Mouse (Mus musculus) myocyte (in vitro differentiated cells): ENCODE data around the gene Ehd3. TPM values are rescaled to one million over a fixed set of nuclear protein-coding genes. Genes with fewer than 3 reads are reported as not detected.

Experiments
- H3K27me3 ChIP-seq: one replicate; pipeline ENCODE4 v1.6.1; 2011; ENCODE audit not compliant: control insufficient read depth, insufficient read depth, insufficient read length
- H3K36me3 ChIP-seq: one replicate; pipeline ENCODE4 v1.6.1; 2011; ENCODE audit not compliant: control insufficient read depth, insufficient read depth
- H3K4me2 ChIP-seq: one replicate; pipeline ENCODE4 v1.6.1; 2011; ENCODE audit warnings: low read depth, control low read depth
- H3K4me3 ChIP-seq: one replicate; pipeline ENCODE4 v1.5.1; 2011; ENCODE audit warnings: mild to moderate bottlenecking, control low read depth, moderate library complexity
- H3K79me2 ChIP-seq: one replicate; pipeline ENCODE4 v1.6.1; 2011; ENCODE audit not compliant: control insufficient read depth, insufficient read depth
- H3ac ChIP-seq: one replicate; pipeline ENCODE4 v1.6.1; 2011; ENCODE audit not compliant: control insufficient read depth, insufficient read length
- CEBPB ChIP-seq: IDR thresholded peaks from 2 replicates; pipeline ENCODE4 v1.6.1; 2011; ENCODE audit warnings: mild to moderate bottlenecking, moderate library complexity; ENCODE audit not compliant: poor library complexity, insufficient read depth, severe bottlenecking
- E2F4 ChIP-seq: IDR thresholded peaks from one replicate; pipeline ENCODE4 v1.6.1; 2011; ENCODE audit warnings: mild to moderate bottlenecking, control low read depth, moderate library complexity; ENCODE audit not compliant: insufficient read depth
- MAX ChIP-seq: IDR thresholded peaks from one replicate; pipeline ENCODE4 v1.6.1; 2011; ENCODE audit warnings: low read depth, mild to moderate bottlenecking, control low read depth
- MYOD1 ChIP-seq, 3 experiments: IDR thresholded peaks; one replicate each; pipeline ENCODE4 v1.6.1; 2011; ENCODE audit warnings: control low read depth in 2 of 3, low read depth in 2 of 3, mild to moderate bottlenecking in 2 of 3, moderate library complexity in 1 of 3; ENCODE audit not compliant: insufficient read length in 2 of 3, control insufficient read depth in 1 of 3
- MYOG ChIP-seq, 3 experiments: IDR thresholded peaks; one replicate each; pipeline ENCODE4 v1.6.1; 2011; ENCODE audit warnings: control low read depth in 2 of 3, low read depth in 2 of 3, mild to moderate bottlenecking in 2 of 3; ENCODE audit not compliant: insufficient read length in 2 of 3, control insufficient read depth in 1 of 3, insufficient read depth in 1 of 3
- POLR2A ChIP-seq: IDR thresholded peaks from one replicate; pipeline ENCODE4 v1.6.1; 2011; ENCODE audit warnings: low read depth, mild to moderate bottlenecking, control low read depth, moderate library complexity; ENCODE audit not compliant: insufficient read length
- POLR2AphosphoS2 ChIP-seq: IDR thresholded peaks from one replicate; pipeline ENCODE4 v1.6.1; 2011; ENCODE audit warnings: low read depth, control low read depth; ENCODE audit not compliant: insufficient read length
- REST ChIP-seq: IDR thresholded peaks from one replicate; pipeline ENCODE4 v1.6.1; 2011; ENCODE audit warnings: mild to moderate bottlenecking, control low read depth, moderate library complexity; ENCODE audit not compliant: insufficient read depth, insufficient read length
- SRF ChIP-seq: IDR thresholded peaks from one replicate; pipeline ENCODE4 v1.6.1; 2011; ENCODE audit warnings: low read depth; ENCODE audit not compliant: control insufficient read depth, insufficient read length
- TCF12 ChIP-seq: IDR thresholded peaks from one replicate; pipeline ENCODE4 v1.6.1; 2011; ENCODE audit warnings: mild to moderate bottlenecking, control low read depth; ENCODE audit not compliant: poor library complexity, insufficient read depth, severe bottlenecking
- TCF3 ChIP-seq: IDR thresholded peaks from one replicate; pipeline ENCODE4 v1.6.1; 2011; ENCODE audit warnings: low read depth, control low read depth; ENCODE audit not compliant: insufficient read length
- USF1 ChIP-seq: IDR thresholded peaks from one replicate; pipeline ENCODE4 v1.6.1; 2011; ENCODE audit warnings: low read depth, mild to moderate bottlenecking, control low read depth, moderate library complexity
- polyA plus RNA-seq: library from polyadenylated mRNA; unstranded; fragments of >200 nt; fragmentation: generic; extraction: Trizol; gene quantifications from one replicate; pipeline ENCODE4 v1.2.1, GENCODE M21; 2012; ENCODE audit warnings: missing spikeins

Ehd3 gene
- polyA plus RNA-seq, 1 experiment: 2.9 TPM

DNA sequence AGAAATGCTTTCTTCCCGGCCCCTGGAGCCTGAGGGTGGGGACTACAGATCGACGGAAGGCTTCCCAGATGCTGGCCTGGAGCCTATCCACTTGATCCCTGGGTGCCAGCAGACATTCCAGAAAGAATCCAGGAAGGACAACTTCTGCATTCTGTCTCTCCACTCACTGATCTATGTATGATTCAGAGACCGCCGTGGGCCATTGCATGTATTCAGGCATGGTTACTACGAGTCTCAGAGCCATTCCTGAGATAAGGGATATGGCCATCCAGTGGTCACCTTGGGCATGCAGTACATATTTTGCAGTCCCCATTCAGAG is 20.0 kb downstream of the Ehd3 start:
- no peaks in the 10 kb centered on the region for H3K36me3 ChIP-seq
- H3K27me3 ChIP-seq: no peaks in the 10 kb centered on the region
- no peak overlapping the region for H3K4me2 ChIP-seq
- TF ChIP-seq POLR2A (no peak), SRF (no peak), TCF3 (no peak), MYOD1 (IDR thresholded peaks at IDR 0.05; ENCODE audit: control insufficient read depth in 1 of 3, insufficient read length in 2 of 3, low read depth in 2 of 3) (no peak), POLR2AphosphoS2 (no peak), REST (no peak), CEBPB (no peak)
- no peak overlapping the region for H3ac ChIP-seq
- H3K4me3 ChIP-seq: no peak overlapping the region
- H3K79me2 ChIP-seq: no peaks in the 10 kb centered on the region

DNA sequence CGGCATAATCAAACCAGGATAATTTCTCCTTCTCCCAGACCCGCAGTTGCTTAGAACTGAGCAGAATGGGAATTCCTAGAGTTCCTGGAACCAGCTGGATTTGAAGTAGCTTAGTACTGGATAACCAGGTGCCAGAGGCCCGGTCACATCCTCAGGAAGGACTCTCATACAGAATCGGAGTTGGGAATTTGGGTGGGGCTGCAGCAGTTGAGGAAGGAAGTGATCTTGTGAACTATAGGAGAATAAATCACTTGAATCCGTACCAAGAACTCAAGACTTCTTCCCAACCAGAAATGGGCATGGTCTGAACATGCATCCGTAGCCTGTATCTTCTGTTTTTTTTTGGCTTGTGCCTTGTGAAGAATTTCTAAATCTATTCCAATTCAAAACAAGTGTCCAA is 22.2 kb downstream of the Ehd3 start:
- H3K79me2 ChIP-seq: no peaks in the 10 kb centered on the region
- H3K4me3 ChIP-seq: no peak overlapping the region
- H3K36me3 ChIP-seq: no peaks in the 10 kb centered on the region
- no peak overlapping the region for H3K4me2 ChIP-seq
- H3ac ChIP-seq: no peak overlapping the region
- H3K27me3 ChIP-seq: no peaks in the 10 kb centered on the region
- TF ChIP-seq USF1: no peak
- TF ChIP-seq TCF12: no peak
- no peak for TF ChIP-seq MAX
- no peak for TF ChIP-seq REST
- TF ChIP-seq POLR2AphosphoS2: no peak
- TF ChIP-seq MYOG (IDR thresholded peaks at IDR 0.05; ENCODE audit: control insufficient read depth in 1 of 3, insufficient read depth in 1 of 3, insufficient read length in 2 of 3, low read depth in 2 of 3): no peak

DNA sequence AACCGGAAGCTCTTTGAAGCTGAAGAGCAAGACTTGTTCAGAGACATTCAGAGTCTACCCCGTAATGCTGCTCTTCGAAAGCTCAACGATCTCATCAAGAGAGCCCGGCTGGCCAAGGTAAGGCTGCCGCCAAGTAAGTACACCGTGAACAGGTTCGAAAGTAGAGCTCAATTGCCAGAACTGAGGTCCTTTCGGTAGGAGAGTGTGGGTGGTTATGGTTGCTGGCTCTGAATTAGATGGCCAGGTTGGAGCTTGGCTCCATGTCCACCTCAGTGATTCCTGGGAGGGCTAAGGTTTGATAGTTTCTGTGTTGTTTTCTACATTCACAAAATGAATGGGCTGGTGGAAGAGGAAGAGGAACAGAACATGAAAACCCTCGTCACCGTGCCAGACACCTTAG is 23.5 kb downstream of the Ehd3 start:
- Histone ChIP-seq H3K27me3 (no peaks in the 10 kb centered on the region), H3K79me2 (no peaks in the 10 kb centered on the region), H3K36me3 (no peaks in the 10 kb centered on the region), H3ac (no peak overlapping the region), H3K4me2 (no peak overlapping the region), H3K4me3 (no peak overlapping the region)
- TF ChIP-seq E2F4 (no peak), USF1 (no peak), MAX (no peak), POLR2A (no peak), POLR2AphosphoS2 (no peak)

DNA sequence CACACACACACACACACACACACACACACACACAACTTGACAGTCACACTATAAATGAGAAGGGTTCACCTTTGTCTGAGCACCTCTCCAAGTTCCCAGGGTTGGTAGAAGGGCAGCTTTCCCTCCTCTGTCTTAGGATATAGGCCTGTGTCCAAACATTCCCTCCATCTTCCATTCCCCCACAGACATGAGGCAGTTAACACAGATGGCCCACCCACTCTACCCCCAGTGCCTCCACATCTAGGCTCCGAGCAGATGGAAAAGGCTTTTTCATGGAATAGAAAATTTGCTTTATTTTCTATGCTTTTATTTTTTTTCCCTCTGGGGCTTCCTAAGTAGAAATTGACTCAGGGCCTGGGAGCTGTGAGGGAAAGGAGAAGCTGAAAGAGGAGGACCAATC is 26.6 kb downstream of the Ehd3 start:
- no peaks in the 10 kb centered on the region for H3K36me3 ChIP-seq
- H3K4me3 ChIP-seq: no peak overlapping the region
- no peak overlapping the region for H3ac ChIP-seq
- H3K27me3 ChIP-seq: no peaks in the 10 kb centered on the region
- TF ChIP-seq POLR2AphosphoS2: no peak
- no peak for TF ChIP-seq REST
- TF ChIP-seq TCF3: no peak
- TF ChIP-seq MAX: no peak
- TF ChIP-seq MYOD1 (IDR thresholded peaks at IDR 0.05; ENCODE audit: control insufficient read depth in 1 of 3, insufficient read length in 2 of 3, low read depth in 2 of 3): no peak
- no peak for TF ChIP-seq CEBPB
- no peak for TF ChIP-seq SRF
- no peak for TF ChIP-seq POLR2A
- no peak for TF ChIP-seq TCF12
- TF ChIP-seq USF1: no peak
- no peak for TF ChIP-seq E2F4
- no peak for TF ChIP-seq MYOG (IDR thresholded peaks at IDR 0.05; ENCODE audit: control insufficient read depth in 1 of 3, insufficient read depth in 1 of 3, insufficient read length in 2 of 3, low read depth in 2 of 3)
- H3K79me2 ChIP-seq: no peaks in the 10 kb centered on the region
- H3K4me2 ChIP-seq: no peak overlapping the region

DNA sequence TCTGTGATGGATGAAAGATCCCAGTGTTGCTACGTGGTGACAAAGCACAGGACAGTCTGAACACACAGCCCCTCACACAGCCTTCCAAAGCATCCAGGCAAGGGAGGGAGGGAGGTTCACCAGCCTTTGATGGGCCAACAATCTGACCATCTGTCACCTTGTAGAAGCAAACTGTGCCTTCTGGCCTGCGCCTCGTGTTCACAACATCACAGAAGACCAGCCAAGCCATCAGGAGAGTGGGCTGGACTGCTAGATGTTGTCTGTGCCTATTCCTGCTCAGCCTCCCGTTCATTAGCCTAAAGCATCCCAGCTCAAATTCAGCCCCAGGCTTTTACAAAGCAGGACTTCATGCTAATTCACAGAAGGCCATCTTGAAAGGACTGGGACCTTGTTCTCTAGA is 27.5 kb downstream of the Ehd3 start:
- H3K79me2 ChIP-seq: no peaks in the 10 kb centered on the region
- no peak overlapping the region for H3ac ChIP-seq
- no peak overlapping the region for H3K4me3 ChIP-seq
- H3K27me3 ChIP-seq: no peaks in the 10 kb centered on the region
- no peak overlapping the region for H3K4me2 ChIP-seq
- no peak for TF ChIP-seq POLR2AphosphoS2
- TF ChIP-seq SRF: no peak
- TF ChIP-seq CEBPB: no peak
- TF ChIP-seq MYOD1 (IDR thresholded peaks at IDR 0.05; ENCODE audit: control insufficient read depth in 1 of 3, insufficient read length in 2 of 3, low read depth in 2 of 3): no peak
- TF ChIP-seq E2F4: no peak
- no peak for TF ChIP-seq TCF3
- TF ChIP-seq USF1: no peak
- TF ChIP-seq POLR2A: no peak
- no peak for TF ChIP-seq MYOG (IDR thresholded peaks at IDR 0.05; ENCODE audit: control insufficient read depth in 1 of 3, insufficient read depth in 1 of 3, insufficient read length in 2 of 3, low read depth in 2 of 3)
- TF ChIP-seq TCF12: no peak
- TF ChIP-seq MAX: no peak
- no peak for TF ChIP-seq REST
- no peaks in the 10 kb centered on the region for H3K36me3 ChIP-seq
